Mouse (Mus musculus): ENCODE data around the gene B3galnt1.

B3galnt1 gene

GRCm38 (mm10) chr3:69598261-69599165, at the start of gene B3galnt1:
B3galnt1 (minus strand) TSS chr3:69598960.
- DNase-seq (ENCODE audit: low read depth, low spot score): peak; percentile 56

- no peak for DNase-seq (ENCODE audit: low read depth, low spot score)
Measured at GRCm38 (mm10) chr3:69634521-69634920, 35.8 kb upstream of the B3galnt1 start.

GRCm38 (mm10) chr3:69633706-69634420, 35.1 kb upstream of the B3galnt1 start:
- DNase-seq (ENCODE audit: low read depth, low spot score): peak; percentile 47

GRCm38 (mm10) chr3:69626963-69627590, 28.3 kb upstream of the B3galnt1 start:
- peak; percentile 91 for DNase-seq (ENCODE audit: low read depth, low spot score)

- peak; percentile 23 for DNase-seq (ENCODE audit: low read depth, low spot score)
Measured at GRCm38 (mm10) chr3:69626213-69626962, 27.6 kb upstream of the B3galnt1 start.

- DNase-seq (ENCODE audit: low read depth, low spot score): no peak
Measured at GRCm38 (mm10) chr3:69624182-69624581, 25.4 kb upstream of the B3galnt1 start.

- no peak for DNase-seq (ENCODE audit: low read depth, low spot score)
Measured at GRCm38 (mm10) chr3:69607909-69608308, 9.1 kb upstream of the B3galnt1 start.

GRCm38 (mm10) chr3:69607468-69607867, 8.7 kb upstream of the B3galnt1 start:
- no peak for DNase-seq (ENCODE audit: low read depth, low spot score)

GRCm38 (mm10) chr3:69606923-69607322, 8.2 kb upstream of the B3galnt1 start:
- DNase-seq (ENCODE audit: low read depth, low spot score): no peak

GRCm38 (mm10) chr3:69599166-69599500, 373 bp upstream of the B3galnt1 start:
- DNase-seq (ENCODE audit: low read depth, low spot score): peak; percentile 31

- DNase-seq (ENCODE audit: low read depth, low spot score): no peak
Measured at GRCm38 (mm10) chr3:69597816-69598215, 944 bp downstream of the B3galnt1 start.

GRCm38 (mm10) chr3:69597211-69597610, 1.5 kb downstream of the B3galnt1 start:
- DNase-seq (ENCODE audit: low read depth, low spot score): no peak

GRCm38 (mm10) chr3:69596116-69596515, 2.6 kb downstream of the B3galnt1 start:
- DNase-seq (ENCODE audit: low read depth, low spot score): peak; percentile 74

- peak; percentile 82 for DNase-seq (ENCODE audit: low read depth, low spot score)
Measured at GRCm38 (mm10) chr3:69594071-69594470, 4.7 kb downstream of the B3galnt1 start.

- peak; percentile 37 for DNase-seq (ENCODE audit: low read depth, low spot score)
Measured at GRCm38 (mm10) chr3:69593426-69593825, 5.3 kb downstream of the B3galnt1 start.

GRCm38 (mm10) chr3:69588101-69588760, 10.5 kb downstream of the B3galnt1 start:
- DNase-seq (ENCODE audit: low read depth, low spot score): no peak

- no peak for DNase-seq (ENCODE audit: low read depth, low spot score)
Measured at GRCm38 (mm10) chr3:69583798-69584197, 15.0 kb downstream of the B3galnt1 start.

GRCm38 (mm10) chr3:69578791-69579190, 20.0 kb downstream of the B3galnt1 start:
- no peak for DNase-seq (ENCODE audit: low read depth, low spot score)

- DNase-seq (ENCODE audit: low read depth, low spot score): no peak
Measured at GRCm38 (mm10) chr3:69576715-69577114, 22.0 kb downstream of the B3galnt1 start.

- no peak for DNase-seq (ENCODE audit: low read depth, low spot score)
Measured at GRCm38 (mm10) chr3:69575577-69575976, 23.2 kb downstream of the B3galnt1 start.

GRCm38 (mm10) chr3:69572561-69572960, 26.2 kb downstream of the B3galnt1 start:
- DNase-seq (ENCODE audit: low read depth, low spot score): no peak

Measured in ES-CJ7 (cell line).